Mouse (Mus musculus): ENCODE results near the gene Zbed5. TPM values are rescaled to one million over a fixed set of nuclear protein-coding genes. Genes with fewer than 3 reads are reported as not detected.

Zbed5 gene
- polyA plus RNA-seq, 1 experiment: 0.04 TPM

GRCm38 (mm10) chr5:129918065-129918651 is 22.6 kb downstream of the Zbed5 start:
- no peaks in the 10 kb centered on the region for H3K27me3 ChIP-seq (ENCODE audit: control insufficient read depth)
- H3K9me3 ChIP-seq (ENCODE audit: control insufficient read depth, low read length): no peaks in the 10 kb centered on the region
- H3K4me1 ChIP-seq (ENCODE audit: control insufficient read depth): peaks cover 15% of the 10 kb centered on the region
- no peak overlapping the region for H3K4me3 ChIP-seq (replicated peaks)
- TF ChIP-seq GATA1 (IDR thresholded peaks at IDR 0.05; ENCODE audit: low read length) (no peak), TAL1 (IDR thresholded peaks at IDR 0.05; ENCODE audit: low read length) (no peak)
- H3K36me3 ChIP-seq (ENCODE audit: control insufficient read depth): no peaks in the 10 kb centered on the region

GRCm38 (mm10) chr5:129918752-129919151 is 23.2 kb downstream of the Zbed5 start:
- no peaks in the 10 kb centered on the region for H3K36me3 ChIP-seq (ENCODE audit: control insufficient read depth)
- no peaks in the 10 kb centered on the region for H3K9me3 ChIP-seq (ENCODE audit: control insufficient read depth, low read length)
- H3K27me3 ChIP-seq (ENCODE audit: control insufficient read depth): no peaks in the 10 kb centered on the region
- H3K4me1 ChIP-seq (ENCODE audit: control insufficient read depth): peaks cover 14% of the 10 kb centered on the region
- H3K4me3 ChIP-seq (replicated peaks): no peak overlapping the region
- TF ChIP-seq TAL1 (IDR thresholded peaks at IDR 0.05; ENCODE audit: low read length): no peak
- TF ChIP-seq GATA1 (IDR thresholded peaks at IDR 0.05; ENCODE audit: low read length): no peak

GRCm38 (mm10) chr5:129919320-129919719 is 23.8 kb downstream of the Zbed5 start:
- no peak for TF ChIP-seq TAL1 (IDR thresholded peaks at IDR 0.05; ENCODE audit: low read length)
- no peak for TF ChIP-seq GATA1 (IDR thresholded peaks at IDR 0.05; ENCODE audit: low read length)
- Histone ChIP-seq H3K27me3 (ENCODE audit: control insufficient read depth) (no peaks in the 10 kb centered on the region), H3K4me3 (replicated peaks) (no peak overlapping the region), H3K9me3 (ENCODE audit: control insufficient read depth, low read length) (no peaks in the 10 kb centered on the region), H3K4me1 (ENCODE audit: control insufficient read depth) (peaks cover 11% of the 10 kb centered on the region), H3K36me3 (ENCODE audit: control insufficient read depth) (no peaks in the 10 kb centered on the region)

GRCm38 (mm10) chr5:129921972-129922371 is 26.4 kb downstream of the Zbed5 start:
- Histone ChIP-seq H3K27me3 (ENCODE audit: control insufficient read depth) (no peaks in the 10 kb centered on the region), H3K9me3 (ENCODE audit: control insufficient read depth, low read length) (no peaks in the 10 kb centered on the region), H3K4me1 (ENCODE audit: control insufficient read depth) (peaks cover 11% of the 10 kb centered on the region), H3K36me3 (ENCODE audit: control insufficient read depth) (no peaks in the 10 kb centered on the region), H3K4me3 (replicated peaks) (no peak overlapping the region)
- TF ChIP-seq TAL1 (IDR thresholded peaks at IDR 0.05; ENCODE audit: low read length): no peak
- no peak for TF ChIP-seq GATA1 (IDR thresholded peaks at IDR 0.05; ENCODE audit: low read length)

GRCm38 (mm10) chr5:129924820-129925452 is 29.4 kb downstream of the Zbed5 start:
- H3K4me1 ChIP-seq (ENCODE audit: control insufficient read depth): peaks cover 1% of the 10 kb centered on the region; the same call in 1 of the 2 replicates

GRCm38 (mm10) chr5:129925933-129926332 is 30.4 kb downstream of the Zbed5 start:
- TF ChIP-seq GATA1 (IDR thresholded peaks at IDR 0.05; ENCODE audit: low read length) (no peak), TAL1 (IDR thresholded peaks at IDR 0.05; ENCODE audit: low read length) (no peak)
- Histone ChIP-seq H3K36me3 (ENCODE audit: control insufficient read depth) (no peaks in the 10 kb centered on the region), H3K4me1 (ENCODE audit: control insufficient read depth) (peaks cover 2% of the 10 kb centered on the region; the same call in 1 of the 2 replicates), H3K4me3 (replicated peaks) (no peak overlapping the region), H3K9me3 (ENCODE audit: control insufficient read depth, low read length) (no peaks in the 10 kb centered on the region), H3K27me3 (ENCODE audit: control insufficient read depth) (no peaks in the 10 kb centered on the region)

More at GRCm38 (mm10) chr5:129924820-129925452, 29.4 kb downstream of the Zbed5 start:
- Histone ChIP-seq H3K9me3 (ENCODE audit: control insufficient read depth, low read length) (no peaks in the 10 kb centered on the region), H3K36me3 (ENCODE audit: control insufficient read depth) (no peaks in the 10 kb centered on the region), H3K27me3 (ENCODE audit: control insufficient read depth) (no peaks in the 10 kb centered on the region), H3K4me3 (replicated peaks) (no peak overlapping the region)
- TF ChIP-seq GATA1 (IDR thresholded peaks at IDR 0.05; ENCODE audit: low read length) (no peak), TAL1 (IDR thresholded peaks at IDR 0.05; ENCODE audit: low read length) (no peak)

GRCm38 (mm10) chr5:129929924-129930855 is 34.7 kb downstream of the Zbed5 start:
- H3K4me1 ChIP-seq (ENCODE audit: control insufficient read depth): peaks cover 2% of the 10 kb centered on the region; the same call in 1 of the 2 replicates
- TF ChIP-seq TAL1 (IDR thresholded peaks at IDR 0.05; ENCODE audit: low read length): no peak
- TF ChIP-seq GATA1 (IDR thresholded peaks at IDR 0.05; ENCODE audit: low read length): no peak
- H3K4me3 ChIP-seq (replicated peaks): no peak overlapping the region
- no peaks in the 10 kb centered on the region for H3K36me3 ChIP-seq (ENCODE audit: control insufficient read depth)
- no peaks in the 10 kb centered on the region for H3K9me3 ChIP-seq (ENCODE audit: control insufficient read depth, low read length)
- H3K27me3 ChIP-seq (ENCODE audit: control insufficient read depth): no peaks in the 10 kb centered on the region

GRCm38 (mm10) chr5:129936941-129937340 is 41.4 kb downstream of the Zbed5 start:
- no peaks in the 10 kb centered on the region for H3K27me3 ChIP-seq (ENCODE audit: control insufficient read depth)
- no peaks in the 10 kb centered on the region for H3K9me3 ChIP-seq (ENCODE audit: control insufficient read depth, low read length)
- H3K4me1 ChIP-seq (ENCODE audit: control insufficient read depth): peaks cover 22% of the 10 kb centered on the region
- no peaks in the 10 kb centered on the region for H3K36me3 ChIP-seq (ENCODE audit: control insufficient read depth)
- TF ChIP-seq GATA1 (IDR thresholded peaks at IDR 0.05; ENCODE audit: low read length) (no peak), TAL1 (IDR thresholded peaks at IDR 0.05; ENCODE audit: low read length) (no peak)
- no peak overlapping the region for H3K4me3 ChIP-seq (replicated peaks)

- Histone ChIP-seq H3K27me3 (ENCODE audit: control insufficient read depth) (no peaks in the 10 kb centered on the region), H3K4me1 (ENCODE audit: control insufficient read depth) (peaks cover 34% of the 10 kb centered on the region), H3K9me3 (ENCODE audit: control insufficient read depth, low read length) (no peaks in the 10 kb centered on the region), H3K4me3 (replicated peaks) (peak overlapping the region; percentile 70), H3K36me3 (ENCODE audit: control insufficient read depth) (peaks cover 11% of the 10 kb centered on the region)
- no peak for TF ChIP-seq TAL1 (IDR thresholded peaks at IDR 0.05; ENCODE audit: low read length)
- TF ChIP-seq GATA1 (IDR thresholded peaks at IDR 0.05; ENCODE audit: low read length): no peak
Observed at GRCm38 (mm10) chr5:129940281-129940680, 44.8 kb downstream of the Zbed5 start.
